Mouse (Mus musculus) naive thymus-derived CD4-positive, alpha-beta T cell, adult 5 months (primary cell): ENCODE results near the gene Kmt5b. TPM values are rescaled to one million over a fixed set of nuclear protein-coding genes. Genes with fewer than 3 reads are reported as not detected.

Source experiments
- polyA plus RNA-seq: library from polyadenylated mRNA; unstranded; fragments of 100-300 nt; shearing (Covaris generic); gene quantifications from one replicate; pipeline ENCODE4 v1.2.1, GENCODE M21; 2017

The Kmt5b gene
- 113 TPM for polyA plus RNA-seq

GRCm38 (mm10) chr19:3767276-3767780 lies at the start of gene Kmt5b:
Kmt5b (plus strand) TSS chr19:3767421.

GRCm38 (mm10) chr19:3851502-3851962 lies 84.3 kb downstream of the Kmt5b start, which contains the start of gene Chka:
Chka (plus strand) TSS chr19:3851773.

Other genes with a start within 250 kb of the Kmt5b start
- gene Ppp6r3, start 191.7 kb upstream of the Kmt5b start, polyA plus RNA-seq = 89.2 TPM
- 0.92 TPM for gene Lrp5, start 80.9 kb upstream of the Kmt5b start, polyA plus RNA-seq
- 17.9 TPM for gene 1810055G02Rik, start 59.1 kb upstream of the Kmt5b start, polyA plus RNA-seq
- gene Chka, start 84.4 kb downstream of the Kmt5b start, polyA plus RNA-seq = 56.2 TPM
- 54.4 TPM for gene Tcirg1, start 139.7 kb downstream of the Kmt5b start, polyA plus RNA-seq
- 91.3 TPM for gene Ndufs8, start 145.4 kb downstream of the Kmt5b start, polyA plus RNA-seq
- not detected for gene Aldh3b1, start 162.4 kb downstream of the Kmt5b start, polyA plus RNA-seq
- gene Unc93b1, start 167.8 kb downstream of the Kmt5b start, polyA plus RNA-seq = 7.5 TPM
- not detected for gene Aldh3b3, start 191.2 kb downstream of the Kmt5b start, polyA plus RNA-seq
- not detected for gene Aldh3b2, start 204.9 kb downstream of the Kmt5b start, polyA plus RNA-seq
- not detected for gene Acy3, start 219.1 kb downstream of the Kmt5b start, polyA plus RNA-seq
- not detected for gene Tbx10, start 225.3 kb downstream of the Kmt5b start, polyA plus RNA-seq
- 14.6 TPM for gene Nudt8, start 233.2 kb downstream of the Kmt5b start, polyA plus RNA-seq
- 2.4 TPM for gene Gm49405, start 233.2 kb downstream of the Kmt5b start, polyA plus RNA-seq
- gene Doc2g, start 235.9 kb downstream of the Kmt5b start, polyA plus RNA-seq = 3.3 TPM
- gene Ndufv1, start 245.4 kb downstream of the Kmt5b start, polyA plus RNA-seq = 141 TPM